Mouse (Mus musculus): ENCODE measurements around the gene Gm11011.
A peak's percentile ranks its signal among the peaks of the same experiment; 100 is the strongest.
"Not testable (repeated sequence)": the region's sequence is repeated elsewhere in the genome, so short reads cannot be mapped to it uniquely, and the experiment has no call there.

Gene Gm11011

GRCm38 (mm10) chr2:169587645-169588044 is at the start of gene Gm11011:
Gene Gm11011, minus strand, starts transcription at chr2:169587745.
- not testable (repeated sequence) for DNase-seq (ENCODE audit: low spot score in 2 of 2)

DNA sequence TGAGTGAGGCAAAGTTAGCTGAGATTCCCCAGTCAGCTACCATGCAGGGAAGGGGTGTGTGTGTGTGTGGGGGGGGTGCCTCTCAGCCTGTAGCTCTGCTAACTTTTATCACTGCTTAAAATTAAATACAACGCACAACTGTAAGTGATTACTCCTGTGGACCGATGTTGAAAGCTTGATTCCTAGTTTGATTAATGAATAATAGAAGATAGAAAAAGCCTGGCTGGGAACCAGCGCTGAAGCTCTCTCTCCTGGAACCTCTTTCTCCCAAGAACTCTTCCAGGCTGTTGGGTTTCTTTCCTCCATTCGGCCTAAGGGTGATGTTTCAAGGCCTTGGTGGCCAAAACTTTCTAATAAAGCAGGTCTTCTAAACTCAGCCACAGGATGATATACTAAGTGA is 48.9 kb upstream of the Gm11011 start:
- no peak for DNase-seq (ENCODE audit: low spot score in 2 of 2)

- DNase-seq (ENCODE audit: low spot score in 2 of 2), result no peak
Measured at GRCm38 (mm10) chr2:169635428-169635827, 47.9 kb upstream of the Gm11011 start.

GRCm38 (mm10) chr2:169634619-169635382 is 47.3 kb upstream of the Gm11011 start:
- no peak for DNase-seq (ENCODE audit: low spot score in 2 of 2)

- no peak for DNase-seq (ENCODE audit: low spot score in 2 of 2)
Measured at GRCm38 (mm10) chr2:169633491-169634289, 46.1 kb upstream of the Gm11011 start.

GRCm38 (mm10) chr2:169632338-169633151 is 45.0 kb upstream of the Gm11011 start, which contains the start of gene Tshz2:
Gene Tshz2, plus strand, starts transcription at chr2:169633013.
- DNase-seq (ENCODE audit: low spot score in 2 of 2), result no peak

DNA sequence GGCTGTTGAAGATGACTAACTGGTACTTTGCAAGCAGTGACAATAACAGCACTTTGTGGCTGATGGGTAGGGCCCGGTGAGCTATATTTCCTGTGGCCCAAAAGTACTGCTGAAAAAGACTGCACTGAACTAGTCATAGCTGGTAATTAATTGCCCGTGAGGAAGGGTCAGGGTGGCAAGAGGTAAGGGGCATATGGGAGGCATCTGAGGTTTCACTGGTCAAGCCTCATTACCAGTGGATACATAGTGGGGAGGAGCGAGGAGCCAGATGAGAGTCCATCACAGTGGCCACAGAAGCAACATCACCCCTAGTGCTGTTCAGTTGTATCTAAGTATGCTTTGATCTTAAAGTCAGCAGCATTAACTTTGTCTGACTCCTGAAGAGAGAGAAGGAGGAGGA is 42.5 kb upstream of the Gm11011 start:
- no peak for DNase-seq (ENCODE audit: low spot score in 2 of 2)

DNA sequence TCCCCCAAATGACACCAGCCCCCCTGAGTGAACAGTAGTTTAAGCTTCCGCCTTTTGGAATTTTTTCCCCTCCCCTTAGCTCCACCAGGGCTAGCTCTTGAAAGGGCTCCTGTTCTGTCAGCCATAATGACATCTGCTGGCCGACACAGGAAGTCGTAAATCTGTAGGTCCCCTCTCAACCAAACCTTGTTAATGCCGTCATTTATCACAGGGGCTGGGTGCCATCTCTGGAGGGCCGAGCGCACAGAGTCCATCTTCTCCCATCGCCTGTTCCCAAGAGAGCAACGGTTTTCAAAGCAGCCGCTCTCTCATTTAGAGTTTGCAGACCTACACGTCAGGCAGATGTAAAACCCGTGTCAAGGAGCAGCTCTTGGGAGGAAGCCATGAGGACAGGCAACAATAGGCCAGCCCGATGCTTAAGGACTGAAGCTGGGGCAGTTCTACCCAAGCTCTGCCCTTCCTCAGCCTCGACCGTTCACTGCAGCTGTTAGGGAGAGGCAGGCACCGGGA is 33.7 kb upstream of the Gm11011 start:
- DNase-seq (ENCODE audit: low spot score in 2 of 2), result no peak

- DNase-seq (ENCODE audit: low spot score in 2 of 2), result no peak
Measured at GRCm38 (mm10) chr2:169615998-169616397, 28.5 kb upstream of the Gm11011 start.

- no peak for DNase-seq (ENCODE audit: low spot score in 2 of 2)
Measured at GRCm38 (mm10) chr2:169614683-169615082, 27.1 kb upstream of the Gm11011 start.

DNA sequence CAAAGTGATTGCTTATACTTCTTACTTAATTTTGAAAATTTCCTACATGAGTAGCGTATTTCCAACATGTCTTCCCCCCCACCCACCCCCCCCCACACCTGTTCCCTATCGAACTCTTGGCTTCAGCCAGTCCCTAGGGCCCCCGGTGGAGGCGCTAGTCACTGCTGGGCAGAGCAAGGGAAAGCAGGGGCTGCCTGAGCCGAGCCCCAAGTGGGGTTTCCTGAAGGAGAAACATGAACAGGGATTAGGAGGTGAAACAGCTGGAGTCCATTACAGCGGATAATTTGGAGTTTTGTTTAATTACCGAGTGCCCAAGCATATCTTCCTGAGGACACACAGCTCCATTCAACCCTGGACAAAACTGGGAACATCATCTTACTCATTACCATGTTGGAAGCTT is 24.0 kb upstream of the Gm11011 start:
- DNase-seq (ENCODE audit: low spot score in 2 of 2), result no peak

- DNase-seq (ENCODE audit: low spot score in 2 of 2), result no peak
Measured at GRCm38 (mm10) chr2:169610882-169611281, 23.3 kb upstream of the Gm11011 start.

DNA sequence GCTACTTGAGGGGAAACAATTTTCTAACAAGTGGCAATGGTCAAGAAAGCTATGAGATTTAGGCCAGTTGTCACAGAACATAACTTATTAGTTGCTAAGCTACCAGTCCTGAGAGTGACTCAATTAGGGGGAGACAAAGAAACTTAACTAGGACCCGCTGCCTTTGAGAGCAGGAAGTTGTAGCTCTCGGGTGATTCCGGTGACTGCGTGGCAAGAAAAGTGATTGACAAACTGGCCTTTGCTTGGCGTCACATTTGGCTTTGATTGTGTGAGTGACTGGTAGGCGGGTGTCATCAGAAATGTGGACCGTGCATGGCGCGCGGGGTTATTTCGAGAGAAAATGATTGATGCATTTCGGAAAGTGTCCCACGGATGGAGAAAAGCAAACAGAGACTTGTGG is 22.4 kb upstream of the Gm11011 start:
- no peak for DNase-seq (ENCODE audit: low spot score in 2 of 2)

DNA sequence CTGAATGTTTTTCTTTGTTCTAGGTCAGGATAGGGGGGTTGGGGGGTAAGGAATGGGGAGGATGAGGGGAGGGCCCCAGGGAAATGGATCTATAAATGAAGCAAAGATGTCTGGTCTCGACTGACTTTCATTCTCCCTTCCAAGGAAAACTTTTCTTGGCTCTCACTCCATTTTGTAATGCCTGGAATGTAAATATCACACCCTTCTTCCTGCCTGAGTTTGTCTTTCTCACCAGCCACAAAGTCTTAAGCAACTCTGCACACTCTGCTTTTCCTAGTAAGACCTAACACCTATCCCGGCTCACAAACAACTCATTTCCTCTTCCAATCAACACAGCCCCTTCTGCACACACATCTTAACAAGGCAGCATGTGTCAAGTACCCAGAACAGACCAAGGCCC is 20.2 kb upstream of the Gm11011 start:
- no peak for DNase-seq (ENCODE audit: low spot score in 2 of 2)

DNA sequence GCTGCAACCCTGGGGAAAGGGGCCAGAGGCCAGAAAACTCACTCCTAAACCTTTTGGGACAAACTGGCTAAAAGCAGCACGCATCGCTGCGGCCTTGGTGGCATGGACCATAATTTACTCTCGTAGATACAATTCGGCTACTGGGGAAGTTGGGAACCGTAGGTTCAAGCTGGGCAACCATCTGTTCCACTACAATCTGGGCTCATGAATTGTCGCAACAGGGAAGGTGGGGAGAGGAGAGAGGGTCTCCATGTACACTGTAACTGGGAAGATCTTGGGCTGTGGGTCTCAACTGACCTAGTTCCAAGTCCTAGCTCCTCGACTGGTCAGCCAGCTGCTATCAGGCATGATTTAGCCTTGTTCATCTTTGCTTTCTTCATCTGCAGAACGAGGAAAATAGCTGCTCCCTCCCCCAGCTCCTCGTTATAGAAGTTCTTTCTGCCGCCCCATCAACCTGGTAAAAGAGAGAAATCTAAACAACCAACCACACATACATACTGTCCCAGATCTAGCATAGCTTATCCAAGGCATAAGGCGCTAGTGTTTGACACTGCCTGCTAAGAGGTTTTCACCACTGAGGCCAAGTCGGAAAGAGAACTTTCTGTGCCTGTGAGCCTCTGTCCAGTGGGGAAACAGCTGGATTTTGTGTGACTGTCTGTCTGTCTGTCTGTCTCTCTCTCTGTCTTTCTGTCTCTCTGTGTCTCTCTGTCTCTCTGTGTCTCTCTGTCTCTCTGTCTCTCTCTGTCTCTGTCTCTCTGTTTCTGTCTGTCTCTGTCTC is 19.5 kb upstream of the Gm11011 start:
- peak in 1 of 2 experiments; percentile 37 for DNase-seq (ENCODE audit: low spot score in 2 of 2)

GRCm38 (mm10) chr2:169600163-169600562 is 12.6 kb upstream of the Gm11011 start:
- peak; percentile 54 to 84 for DNase-seq (ENCODE audit: low spot score in 2 of 2)

DNA sequence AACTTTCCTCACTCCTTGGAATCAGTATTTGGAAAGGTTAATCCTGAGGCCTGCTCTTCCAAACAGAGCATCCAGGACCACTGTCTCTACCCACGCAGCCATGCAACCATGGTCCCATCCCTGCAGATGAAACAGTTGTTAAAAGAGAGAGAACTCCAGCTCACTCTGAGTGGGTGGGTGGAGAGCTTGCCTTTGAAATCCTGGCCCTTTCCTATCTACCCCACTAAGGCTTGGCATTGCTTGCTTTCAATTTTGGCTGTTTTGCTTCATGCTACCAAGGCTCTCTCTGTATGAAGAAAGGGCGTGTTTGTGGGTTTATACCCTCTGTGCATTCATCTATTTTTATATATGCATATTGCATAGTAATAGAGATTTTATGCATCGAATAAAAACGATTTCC is 12.0 kb upstream of the Gm11011 start:
- peak in 1 of 2 experiments; percentile 19 for DNase-seq (ENCODE audit: low spot score in 2 of 2)

DNA sequence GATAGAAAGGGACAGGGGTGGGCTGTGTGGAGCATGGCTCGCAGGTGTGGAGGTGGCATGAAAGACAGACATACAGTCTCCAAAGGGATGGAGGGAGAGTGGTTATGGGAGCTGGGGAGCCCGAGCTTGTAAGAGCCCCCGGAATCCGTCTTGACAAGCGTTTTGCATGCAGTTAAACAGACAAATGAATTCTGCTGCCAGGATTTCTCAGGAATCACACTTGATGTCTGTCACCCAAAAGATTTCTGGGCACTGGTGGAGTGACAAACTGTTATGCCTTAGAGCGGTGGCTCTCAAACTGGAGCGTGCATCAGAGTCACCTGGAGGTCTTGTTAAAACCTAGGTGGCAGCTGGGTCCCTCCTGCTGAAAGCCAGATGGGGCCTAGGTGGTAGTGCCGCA is 10.4 kb upstream of the Gm11011 start:
- DNase-seq (ENCODE audit: low spot score in 2 of 2), result no peak

DNA sequence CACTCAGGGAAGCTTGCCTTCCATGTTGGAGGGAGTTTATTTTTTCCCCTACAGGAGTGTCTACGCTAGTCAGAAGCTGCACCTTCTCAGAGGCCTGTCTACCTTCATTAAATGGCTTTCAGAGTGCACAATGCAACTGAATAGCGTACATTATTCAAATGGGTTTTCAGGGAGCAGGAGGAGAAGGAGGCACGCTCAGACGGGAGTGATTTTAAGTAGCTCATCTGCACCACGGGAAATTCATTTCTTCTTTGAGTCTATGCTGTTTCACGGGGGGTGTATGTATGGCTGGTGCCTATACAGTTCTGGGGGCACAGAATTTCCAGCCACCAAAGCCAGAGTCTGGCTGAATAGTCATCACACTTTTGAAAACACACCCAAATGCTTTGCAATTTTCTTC is 9.8 kb upstream of the Gm11011 start:
- DNase-seq (ENCODE audit: low spot score in 2 of 2), result no peak

- DNase-seq (ENCODE audit: low spot score in 2 of 2), result no peak
Measured at GRCm38 (mm10) chr2:169593742-169594141, 6.2 kb upstream of the Gm11011 start.

DNA sequence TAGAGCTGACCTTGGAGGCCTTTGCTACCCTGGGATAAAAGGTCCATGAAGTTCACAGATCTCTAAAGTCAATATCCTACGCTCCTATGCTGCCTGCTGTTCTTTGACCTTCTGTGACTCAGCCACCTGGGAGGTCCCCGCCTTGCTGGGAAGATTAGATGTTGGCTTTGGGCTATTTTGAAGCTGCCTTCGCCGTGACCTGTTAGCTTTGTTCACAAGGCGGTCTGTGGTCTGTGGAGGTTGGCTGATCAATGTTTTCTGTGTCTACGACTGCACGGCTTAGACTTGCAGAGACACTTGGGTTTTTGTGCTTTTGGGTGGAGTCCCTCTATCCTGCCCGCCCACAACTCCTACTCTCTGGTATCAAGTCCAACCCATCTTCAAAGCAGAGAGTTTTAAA is 2.9 kb upstream of the Gm11011 start:
- no peak for DNase-seq (ENCODE audit: low spot score in 2 of 2)

Measured in left cerebral cortex, adult 9 months (tissue).